Mouse (Mus musculus): ENCODE data around the gene Efna1.

GRCm38 (mm10) chr3:89225918-89226317 lies 55.0 kb downstream of the Efna1 start:
- TF ChIP-seq CTCF (IDR thresholded peaks at IDR 0.05; ENCODE audit: low read depth, low read length) (no peak), TAL1 (conservative IDR thresholded peaks at IDR 0.05; ENCODE audit: low read depth, low read length) (no peak)
